Mouse (Mus musculus): ENCODE data around the gene Gm6460. TPM values are rescaled to one million over a fixed set of nuclear protein-coding genes. Genes with fewer than 3 reads are reported as not detected.
"Not testable (repeated sequence)": the region's sequence is repeated elsewhere in the genome, so short reads cannot be mapped to it uniquely, and the experiment has no call there.

Gene Gm6460
- not detected in 2 replicates for polyA plus RNA-seq (2015; fragmentation: Nextera tagmentation; extraction: Ambion mirVana)

- not testable (repeated sequence) for H3K4me1 ChIP-seq (ENCODE audit: control insufficient read depth, insufficient read depth, low read length); H3K9ac ChIP-seq (ENCODE audit: low read depth, low read length); ATAC-seq; H3K4me2 ChIP-seq (ENCODE audit: low read depth, low read length); H3K9me3 ChIP-seq (ENCODE audit: control insufficient read depth, low read length); H3K27ac ChIP-seq (ENCODE audit: low read length); H3K4me3 ChIP-seq (ENCODE audit: low read length); H3K27me3 ChIP-seq (replicated peaks; ENCODE audit: control insufficient read depth, insufficient read depth, low read length); H3K36me3 ChIP-seq (ENCODE audit: control insufficient read depth, insufficient read depth, low read length)
- no CpG with 5 or more reads among the region's 3 CpGs for WGBS
These were observed at the start of gene Gm6460 for GRCm38 (mm10) chr5:11594613-11595012. Gm6460 (plus strand) TSS chr5:11594913.

Other genes starting within 250 kb of the Gm6460 start
- not detected in 2 replicates for gene Gm8897, start 178.5 kb upstream of the Gm6460 start, polyA plus RNA-seq (2015; fragmentation: Nextera tagmentation; extraction: Ambion mirVana)
- gene Gm8906, start 92.2 kb upstream of the Gm6460 start, polyA plus RNA-seq (2015; fragmentation: Nextera tagmentation; extraction: Ambion mirVana) = not detected in 2 replicates
- gene Gm8922, start 87.0 kb downstream of the Gm6460 start, polyA plus RNA-seq (2015; fragmentation: Nextera tagmentation; extraction: Ambion mirVana) = not detected in 2 replicates
- gene Gm8926, start 175.6 kb downstream of the Gm6460 start, polyA plus RNA-seq (2015; fragmentation: Nextera tagmentation; extraction: Ambion mirVana) = not detected in 2 replicates